Mouse (Mus musculus) lung, adult 18-20 months (tissue): ENCODE measurements at regions not wholly inside any gene's neighbourhood (a gene's known extent, or its start where the extent isn't known, plus 50 kb on each side); places are given as distances from the start of the nearest gene placed in this dataset.

ENCODE experiments used
- DNase-seq, 2 experiments: peaks; one replicate each; pipeline ENCODE4 v3.0.0; 2022; ENCODE audit warnings: mixed read lengths in 2 of 2

DNA sequence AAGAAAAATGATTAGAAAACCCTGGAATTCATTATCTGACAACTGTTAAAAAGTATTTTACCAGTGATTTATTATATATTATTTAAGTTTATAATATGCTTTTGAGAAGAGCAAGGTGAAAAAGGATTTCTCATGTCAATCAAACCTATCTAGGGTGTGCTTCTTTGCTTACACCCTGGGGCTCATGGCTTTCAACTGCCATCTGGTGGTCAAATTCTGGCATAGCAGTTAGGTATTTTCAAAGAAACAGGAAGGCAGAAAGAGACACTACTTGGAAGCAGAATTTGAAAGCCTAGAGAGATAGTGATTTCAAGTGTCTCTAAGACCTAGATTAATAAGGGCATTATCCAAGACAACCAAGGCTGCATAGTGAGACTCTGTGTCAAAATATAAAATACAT lies 167.8 kb upstream of the Amot start:
- peak in 1 of 2 experiments; percentile 5 for DNase-seq

DNA sequence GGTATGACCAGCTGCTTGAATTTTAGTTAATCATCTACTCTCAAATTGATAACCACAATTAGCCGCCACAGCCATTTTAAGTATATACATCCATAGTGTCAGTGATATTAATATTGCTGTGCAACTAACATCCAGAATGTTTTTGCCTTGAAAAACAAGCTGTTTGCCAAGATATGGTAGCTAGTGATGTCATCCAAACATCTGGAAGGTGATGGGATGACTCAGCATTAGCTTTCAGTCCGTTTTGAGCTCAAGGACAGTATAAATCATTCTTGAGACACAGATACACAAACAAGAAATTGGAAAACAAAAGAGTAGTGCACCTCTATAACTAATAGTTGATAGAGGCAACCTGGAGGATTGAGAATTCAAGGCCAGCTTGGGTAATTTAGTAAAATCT lies 146.7 kb upstream of the Amot start:
- no peak for DNase-seq

DNA sequence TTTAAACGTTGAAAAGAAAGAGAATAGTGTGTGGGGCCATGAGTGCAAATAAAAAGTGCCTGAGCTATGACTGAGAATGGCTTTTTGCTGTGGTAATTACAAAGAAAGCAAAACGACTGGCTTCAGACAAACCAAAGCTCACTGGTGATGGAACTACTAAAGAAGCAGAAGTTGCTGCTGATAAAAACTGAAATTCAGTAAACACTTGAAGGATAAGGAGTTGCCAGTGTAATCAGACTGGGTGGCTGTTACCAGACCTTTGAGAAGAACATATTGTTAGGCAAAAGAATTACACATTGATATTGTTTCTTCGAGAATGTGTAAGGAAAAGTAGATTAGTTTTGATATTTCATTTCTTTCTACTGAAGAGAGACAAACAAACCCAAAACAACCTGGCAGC lies 114.7 kb upstream of the Amot start:
- DNase-seq, result no peak

DNA sequence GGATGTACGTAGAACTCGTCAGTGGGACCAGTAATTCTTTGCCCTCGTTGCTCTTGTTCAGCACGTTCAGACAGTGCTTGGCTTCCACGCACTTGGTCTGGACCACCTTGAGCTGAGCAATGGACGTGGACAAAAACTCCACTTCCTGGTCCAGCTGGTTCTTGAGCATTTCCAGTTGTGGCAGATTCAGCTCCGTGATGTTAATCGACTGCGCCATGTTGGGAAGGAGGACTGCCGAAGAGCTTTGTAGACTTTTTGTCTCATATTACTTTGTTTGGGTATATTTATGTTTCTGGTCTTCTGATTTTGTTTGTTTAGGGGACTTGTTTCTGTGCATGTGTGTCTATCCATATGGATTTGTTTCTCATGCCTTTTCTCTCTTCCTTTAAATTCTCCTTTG lies 97.1 kb upstream of the Amot start:
- no peak for DNase-seq

DNA sequence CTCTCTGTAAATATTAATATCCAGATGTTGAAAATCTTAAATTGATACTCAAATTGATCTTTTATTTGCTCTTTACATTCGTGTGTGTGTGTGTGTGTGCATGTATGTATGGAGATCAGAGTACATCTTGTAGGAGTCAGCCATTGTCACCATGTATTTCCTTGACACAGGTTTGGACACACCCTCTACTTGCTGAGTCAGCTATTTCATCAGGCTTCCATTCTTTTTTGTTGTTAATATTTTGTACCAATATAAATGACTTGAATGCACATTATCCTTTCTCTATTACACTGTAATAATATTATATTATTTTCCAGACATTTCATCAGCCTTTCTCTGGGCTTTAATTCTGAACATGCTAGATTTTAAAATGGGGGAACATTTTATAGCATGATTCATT lies 85.8 kb upstream of the Amot start:
- no peak for DNase-seq

DNA sequence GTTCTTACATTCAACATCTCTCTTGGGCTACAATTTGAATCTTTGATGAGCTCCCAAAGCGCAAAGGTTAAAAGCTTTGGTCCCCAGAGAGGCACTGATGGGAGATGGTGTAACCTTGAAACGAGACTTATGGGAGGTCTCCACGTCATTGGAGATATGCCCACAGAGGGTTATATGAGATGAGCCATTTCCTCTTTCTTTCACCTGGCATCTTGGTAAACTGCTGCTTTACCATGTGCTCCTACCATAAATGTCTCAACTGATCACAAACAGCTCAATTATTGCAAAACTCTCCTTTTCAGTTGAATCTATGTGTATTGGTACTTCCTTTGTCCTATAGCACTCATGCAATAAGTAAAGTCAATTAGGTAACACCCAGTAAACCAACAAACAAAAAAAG lies 62.5 kb upstream of the Amot start:
- no peak for DNase-seq

DNA sequence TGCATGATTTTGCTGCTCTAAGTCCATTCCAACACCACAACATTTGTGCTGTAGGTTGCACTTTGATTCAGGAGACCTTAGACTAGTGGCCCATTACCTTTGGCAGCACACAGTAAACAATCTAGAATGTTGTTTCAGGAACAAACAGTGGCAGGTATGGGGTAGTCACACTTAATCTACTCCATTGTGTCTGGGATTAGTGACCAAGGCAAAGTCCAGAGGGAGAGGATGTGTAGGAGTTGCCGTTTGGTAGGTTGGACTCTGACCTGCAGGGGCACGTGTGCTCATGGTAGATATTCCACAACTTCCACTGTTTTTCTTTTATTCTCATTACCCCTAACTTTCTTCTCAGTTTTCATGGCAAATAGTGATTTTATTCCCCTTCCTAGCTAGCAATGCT lies 62.1 kb upstream of the Amot start:
- no peak for DNase-seq

DNA sequence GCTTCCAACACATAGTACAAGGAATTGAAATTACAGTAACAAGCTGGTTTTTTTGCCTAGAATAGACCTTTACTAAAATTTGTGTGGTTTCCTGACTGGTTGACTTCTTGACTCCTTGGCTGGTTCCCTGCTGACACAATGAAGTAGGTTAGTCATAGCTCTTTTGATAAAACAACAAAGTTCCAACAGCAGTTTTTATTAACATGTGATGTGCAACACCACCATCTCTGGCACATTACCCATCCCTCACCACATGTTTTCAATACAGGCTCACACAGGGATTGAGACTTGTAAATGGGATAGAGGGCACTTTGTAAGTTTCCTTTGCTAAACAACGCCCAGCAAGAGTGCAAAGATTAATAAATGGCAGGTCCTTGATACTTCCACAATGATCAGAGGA lies 53.9 kb upstream of the Amot start:
- no peak for DNase-seq
